Mouse (Mus musculus) testis, adult 2 months (tissue): Measurements from ENCODE around the gene Tmigd3. TPM values are rescaled to one million over a fixed set of nuclear protein-coding genes. Genes with fewer than 3 reads are reported as not detected.
A peak's percentile ranks its signal among the peaks of the same experiment; 100 is the strongest.

ENCODE experiments used
- H3K27ac ChIP-seq: fragments of 200-500 bp; 2 replicates; pipeline ENCODE4 v1.5.1; 2012; ENCODE audit warnings: low read depth, low read length; ENCODE audit not compliant: control insufficient read depth, insufficient read depth
- H3K27me3 ChIP-seq: fragments of 200-500 bp; 2 replicates; pipeline ENCODE4 v1.6.1; 2012; ENCODE audit warnings: mild to moderate bottlenecking, low read length, moderate library complexity; ENCODE audit not compliant: control insufficient read depth, insufficient read depth
- H3K36me3 ChIP-seq: fragments of 200-500 bp; 2 replicates; pipeline ENCODE4 v1.6.1; 2012; ENCODE audit warnings: mild to moderate bottlenecking, low read length; ENCODE audit not compliant: control insufficient read depth, insufficient read depth
- H3K4me1 ChIP-seq: fragments of 200-500 bp; 2 replicates; pipeline ENCODE4 v1.6.1; 2012; ENCODE audit warnings: low read length; ENCODE audit not compliant: control insufficient read depth, insufficient read depth
- H3K4me3 ChIP-seq: fragments of 200-500 bp; 2 replicates; pipeline ENCODE4 v1.5.1; 2012; ENCODE audit warnings: low read depth, mild to moderate bottlenecking, low read length, moderate library complexity, mixed read lengths; ENCODE audit not compliant: control insufficient read depth
- CTCF ChIP-seq: fragments of 200-500 bp; IDR thresholded peaks from 2 replicates; pipeline ENCODE4 v1.5.1; 2012; ENCODE audit warnings: low read depth, mild to moderate bottlenecking, inconsistent platforms, low read length, moderate library complexity; ENCODE audit not compliant: control insufficient read depth, insufficient read depth, insufficient replicate concordance
- POLR2A ChIP-seq: fragments of 200-500 bp; IDR thresholded peaks from 2 replicates; pipeline ENCODE4 v1.6.1; 2012; ENCODE audit warnings: low read depth, mild to moderate bottlenecking, inconsistent platforms, low read length, moderate library complexity; ENCODE audit not compliant: control insufficient read depth
- polyA plus RNA-seq: library from polyadenylated mRNA; depleted of rRNA; stranded (reverse); fragments of >200 nt; gene quantifications from 2 replicates; pipeline ENCODE4 v1.2.3, GENCODE M21; 2012

Gene Tmigd3
- polyA plus RNA-seq, 1 experiment, result 388 TPM

GRCm38 (mm10) chr3:105935033-105935432, 64.3 kb downstream of the Tmigd3 start:
- Histone ChIP-seq H3K27ac (no peak overlapping the region), H3K4me3 (no peak overlapping the region), H3K27me3 (no peaks in the 10 kb centered on the region), H3K4me1 (no peaks in the 10 kb centered on the region), H3K36me3 (no peaks in the 10 kb centered on the region)
- TF ChIP-seq POLR2A, result no peak
- TF ChIP-seq CTCF, result no peak

GRCm38 (mm10) chr3:105936111-105936510, 65.4 kb downstream of the Tmigd3 start:
- no peaks in the 10 kb centered on the region for H3K4me1 ChIP-seq
- TF ChIP-seq CTCF (no peak), POLR2A (no peak)
- no peak overlapping the region for H3K4me3 ChIP-seq
- no peak overlapping the region for H3K27ac ChIP-seq
- no peaks in the 10 kb centered on the region for H3K27me3 ChIP-seq
- no peaks in the 10 kb centered on the region for H3K36me3 ChIP-seq

- H3K4me3 ChIP-seq, result no peak overlapping the region
- TF ChIP-seq CTCF, result no peak
- TF ChIP-seq POLR2A, result no peak
- H3K27ac ChIP-seq, result no peak overlapping the region
- H3K36me3 ChIP-seq, result 0 out of 2 replicates have a peak, but pooled peaks cover 2% of the 10 kb centered on the region
- H3K27me3 ChIP-seq, result no peaks in the 10 kb centered on the region
- no peaks in the 10 kb centered on the region for H3K4me1 ChIP-seq
Observed at GRCm38 (mm10) chr3:105951348-105951747, 80.6 kb downstream of the Tmigd3 start.

GRCm38 (mm10) chr3:105957235-105957634, 86.5 kb downstream of the Tmigd3 start:
- Histone ChIP-seq H3K27ac (no peak overlapping the region), H3K4me1 (no peaks in the 10 kb centered on the region), H3K4me3 (no peak overlapping the region), H3K36me3 (no peaks in the 10 kb centered on the region), H3K27me3 (no peaks in the 10 kb centered on the region)
- no peak for TF ChIP-seq CTCF
- no peak for TF ChIP-seq POLR2A

GRCm38 (mm10) chr3:105958204-105958603, 87.5 kb downstream of the Tmigd3 start:
- peak overlapping the region; percentile 94 for H3K4me3 ChIP-seq
- peaks cover 2% of the 10 kb centered on the region for H3K36me3 ChIP-seq
- H3K27me3 ChIP-seq, result no peaks in the 10 kb centered on the region
- no peak overlapping the region for H3K27ac ChIP-seq
- H3K4me1 ChIP-seq, result no peaks in the 10 kb centered on the region
- no peak for TF ChIP-seq POLR2A
- TF ChIP-seq CTCF, result no peak

GRCm38 (mm10) chr3:105958974-105959580, 88.4 kb downstream of the Tmigd3 start, which contains the start of gene Wdr77:
TSS of gene Wdr77 (plus strand) at chr3:105959369.
- peaks cover 4% of the 10 kb centered on the region for H3K36me3 ChIP-seq
- peak within 1 kb of the TSS; percentile 94 for H3K4me3 ChIP-seq
- TF ChIP-seq CTCF (no peak), POLR2A (peak; percentile 98)
- no peaks in the 10 kb centered on the region for H3K27me3 ChIP-seq
- peak within 1 kb of the TSS; percentile 90 for H3K27ac ChIP-seq
- no peaks in the 10 kb centered on the region for H3K4me1 ChIP-seq

GRCm38 (mm10) chr3:105959585-105959984, 88.9 kb downstream of the Tmigd3 start:
- Histone ChIP-seq H3K36me3 (peaks cover 4% of the 10 kb centered on the region), H3K4me1 (no peaks in the 10 kb centered on the region), H3K27ac (peak overlapping the region; percentile 90), H3K27me3 (no peaks in the 10 kb centered on the region), H3K4me3 (peak overlapping the region; percentile 94)
- TF ChIP-seq POLR2A (no peak; the same call in 1 of the 2 replicates), CTCF (no peak)

GRCm38 (mm10) chr3:105959999-105960398, 89.3 kb downstream of the Tmigd3 start, which contains the start of gene Atp5f1:
TSS of gene Atp5f1 (minus strand) at chr3:105960099.
- TF ChIP-seq POLR2A, result no peak
- no peak for TF ChIP-seq CTCF
- peaks cover 4% of the 10 kb centered on the region for H3K36me3 ChIP-seq
- no peaks in the 10 kb centered on the region for H3K4me1 ChIP-seq
- no peaks in the 10 kb centered on the region for H3K27me3 ChIP-seq
- H3K4me3 ChIP-seq, result peak within 1 kb of the TSS; percentile 94
- H3K27ac ChIP-seq, result peak within 1 kb of the TSS; percentile 90
